Mouse (Mus musculus): ENCODE data around the gene Gpr108.

Gene Gpr108

GRCm38 (mm10) chr17:57267556-57268126 is 19.4 kb upstream of the Gpr108 start:
- DNase-seq, result no peak

GRCm38 (mm10) chr17:57264972-57265945 is 17.0 kb upstream of the Gpr108 start:
- peak; percentile 71 for DNase-seq

- DNase-seq, result no peak
These were observed 15.9 kb upstream of the Gpr108 start for GRCm38 (mm10) chr17:57264164-57264563.

- DNase-seq, result no peak
These were observed 14.8 kb upstream of the Gpr108 start for GRCm38 (mm10) chr17:57262901-57263550.

GRCm38 (mm10) chr17:57261796-57262195 is 13.6 kb upstream of the Gpr108 start:
- no peak for DNase-seq

GRCm38 (mm10) chr17:57261286-57261685 is 13.0 kb upstream of the Gpr108 start:
- no peak for DNase-seq

- DNase-seq, result no peak
These were observed 12.1 kb upstream of the Gpr108 start for GRCm38 (mm10) chr17:57260351-57260750.

- DNase-seq, result no peak
These were observed 11.5 kb upstream of the Gpr108 start for GRCm38 (mm10) chr17:57259742-57260141.

- no peak for DNase-seq
These were observed 9.9 kb upstream of the Gpr108 start for GRCm38 (mm10) chr17:57258191-57258590.

- no peak for DNase-seq
These were observed 8.8 kb upstream of the Gpr108 start for GRCm38 (mm10) chr17:57256921-57257485.

GRCm38 (mm10) chr17:57255354-57255753 is 7.1 kb upstream of the Gpr108 start:
- DNase-seq, result no peak

- no peak for DNase-seq
These were observed 5.1 kb upstream of the Gpr108 start for GRCm38 (mm10) chr17:57253306-57253705.

- no peak for DNase-seq
These were observed 3.2 kb upstream of the Gpr108 start for GRCm38 (mm10) chr17:57251431-57251830.

GRCm38 (mm10) chr17:57250461-57251160 is 2.4 kb upstream of the Gpr108 start:
- peak; percentile 47 for DNase-seq

GRCm38 (mm10) chr17:57249186-57250181 is 1.2 kb upstream of the Gpr108 start, which contains the start of gene Trip10:
Gene Trip10 (plus strand): TSS chr17:57249455.
- peak; percentile 100 for DNase-seq

- DNase-seq, result peak; percentile 45
These were observed 525 bp upstream of the Gpr108 start for GRCm38 (mm10) chr17:57248771-57249170.

GRCm38 (mm10) chr17:57247393-57248200 is 649 bp downstream of the Gpr108 start:
- peak; percentile 91 for DNase-seq

- peak; percentile 45 for DNase-seq
These were observed 1.4 kb downstream of the Gpr108 start for GRCm38 (mm10) chr17:57246663-57247392.

- DNase-seq, result no peak
These were observed 2.8 kb downstream of the Gpr108 start for GRCm38 (mm10) chr17:57245311-57245929.
